Mouse (Mus musculus) hindbrain, embryonic 15.5 days (tissue): Measurements from ENCODE around the gene Fasn. TPM values are rescaled to one million over a fixed set of nuclear protein-coding genes. Genes with fewer than 3 reads are reported as not detected.
"Not testable (repeated sequence)": the region's sequence is repeated elsewhere in the genome, so short reads cannot be mapped to it uniquely, and the experiment has no call there.

Source experiments
- ATAC-seq: fragments of 200-750 bp; cut with Nextera tagmentation; 2 replicates; pipeline ENCODE4 v1.8.0; 2017; ENCODE audit warnings: low read depth, moderate number of reproducible peaks, moderate TSS enrichment; ENCODE audit not compliant: low FRiP score
- H3K27ac ChIP-seq: fragments of 300-500 bp; sonication (generic); replicated peaks from 2 replicates; pipeline ENCODE4 v1.5.1; 2015; ENCODE audit warnings: mild to moderate bottlenecking, inconsistent platforms
- H3K27me3 ChIP-seq: fragments of 300-500 bp; sonication (generic); 2 replicates; pipeline ENCODE4 v1.6.1; 2015; ENCODE audit warnings: control low read depth, inconsistent platforms
- H3K36me3 ChIP-seq: fragments of 300-500 bp; sonication (generic); 2 replicates; pipeline ENCODE4 v1.6.1; 2015; ENCODE audit warnings: control low read depth, inconsistent platforms
- H3K4me1 ChIP-seq: fragments of 300-500 bp; sonication (generic); replicated peaks from 2 replicates; pipeline ENCODE4 v1.6.1; 2015; ENCODE audit warnings: control low read depth, inconsistent platforms
- H3K4me2 ChIP-seq: fragments of 300-500 bp; sonication (generic); 2 replicates; pipeline ENCODE4 v1.6.1; 2015; ENCODE audit warnings: moderate library complexity, mild to moderate bottlenecking, inconsistent platforms
- H3K4me3 ChIP-seq: fragments of 300-500 bp; sonication (generic); 2 replicates; pipeline ENCODE4 v1.5.1; 2015; ENCODE audit warnings: mild to moderate bottlenecking, inconsistent platforms
- H3K9ac ChIP-seq: fragments of 300-500 bp; sonication (generic); 2 replicates; pipeline ENCODE4 v1.6.1; 2015; ENCODE audit warnings: inconsistent platforms
- H3K9me3 ChIP-seq: fragments of 300-500 bp; sonication (generic); 2 replicates; pipeline ENCODE4 v1.6.1; 2016; ENCODE audit warnings: control low read depth, inconsistent platforms
- WGBS: fragments of 180-500 bp; shearing (Covaris S2); methylation state at CpG from one replicate; pipeline ENCODE4 v1.1.7; 2015; 5-methylcytosine and 5-hydroxymethylcytosine counted together
- polyA plus RNA-seq: library from polyadenylated mRNA; unstranded; fragments of >200 nt; fragmentation: Nextera tagmentation; extraction: Ambion mirVana; gene quantifications from 2 replicates; pipeline ENCODE4 v1.2.1, GENCODE M21; 2015

Fasn gene
- 90.0 and 94.7 TPM in 2 replicates for polyA plus RNA-seq

DNA sequence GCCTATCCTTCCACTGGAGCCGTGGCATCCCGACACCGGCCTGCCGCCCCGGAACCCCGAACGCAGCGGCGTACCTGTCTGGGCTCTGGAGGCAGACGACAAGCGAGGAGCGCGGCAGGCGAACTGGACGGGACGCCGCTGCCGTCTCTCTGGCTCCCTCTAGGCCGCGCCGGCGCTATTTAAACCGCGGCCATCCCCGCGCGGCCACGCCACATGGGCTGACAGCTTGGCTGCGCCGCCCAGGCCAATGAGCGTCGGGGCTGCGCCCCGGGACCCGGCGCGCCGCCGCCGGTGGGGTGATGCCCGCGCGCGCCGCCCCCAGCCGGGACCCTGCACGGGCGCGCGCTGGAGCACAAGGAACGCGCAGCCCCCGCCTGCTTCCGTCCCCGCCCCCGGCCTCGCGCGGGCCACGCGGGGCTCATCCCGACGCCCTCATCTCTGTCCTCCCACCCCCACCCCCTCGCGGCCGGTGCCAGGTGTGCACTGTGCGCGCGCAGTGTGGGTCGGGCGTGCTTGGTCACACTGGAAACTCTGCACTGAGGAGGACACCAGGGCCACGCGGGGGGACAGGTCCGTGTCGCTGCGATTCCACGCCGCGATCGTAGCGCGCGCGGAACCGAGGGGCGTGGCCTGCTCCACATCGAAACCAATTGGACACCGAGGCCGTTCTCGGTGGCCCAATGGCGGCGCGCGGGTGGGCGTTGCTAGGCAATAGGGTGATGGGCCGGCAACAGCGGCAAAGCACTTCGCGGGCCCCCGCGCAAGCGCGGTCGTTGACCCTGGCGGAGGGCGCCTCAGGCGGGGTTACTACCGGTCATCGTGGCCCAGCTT is at the start of gene Fasn:
Fasn (minus strand) TSS at position 592 of the 831 bp plus-strand sequence.
- Histone ChIP-seq H3K9me3 (no peaks in the 10 kb centered on the region), H3K27me3 (no peaks in the 10 kb centered on the region), H3K4me2 (peak within 1 kb of the TSS; percentile 85), H3K27ac (peak within 1 kb of the TSS; percentile 100), H3K4me1 (peaks cover 45% of the 10 kb centered on the region), H3K4me3 (peak within 1 kb of the TSS; percentile 64), H3K9ac (peak within 1 kb of the TSS; percentile 85), H3K36me3 (peaks cover 20% of the 10 kb centered on the region)
- WGBS, result under 1% methylated on average over 94 of the region's 109 CpGs
- ATAC-seq, result peak; percentile 94

DNA sequence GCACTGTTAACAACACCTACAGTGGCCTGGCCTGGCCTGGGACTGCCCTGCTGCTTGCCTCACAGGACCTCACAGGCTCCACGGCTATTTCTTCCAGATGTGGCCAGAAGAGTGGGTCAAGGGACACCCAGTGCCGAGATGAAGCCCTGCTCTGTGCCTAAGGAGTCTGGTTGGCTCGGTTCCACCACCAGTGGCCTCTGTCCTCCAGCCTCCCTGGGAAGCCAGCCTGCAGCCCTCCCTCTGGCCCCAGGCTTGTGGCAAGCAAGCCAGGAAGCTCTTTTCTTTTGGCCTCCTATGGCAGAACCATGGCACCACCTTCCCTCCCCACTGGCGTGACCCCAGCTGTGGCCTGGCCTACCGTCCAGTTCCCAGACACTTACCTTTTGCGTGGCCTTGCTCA is 48.9 kb upstream of the Fasn start:
- WGBS, result 88% methylated on average over 6 of the region's 6 CpGs
- H3K4me3 ChIP-seq, result no peak overlapping the region
- H3K36me3 ChIP-seq, result 0 out of 2 replicates have a peak, but pooled peaks cover 3% of the 10 kb centered on the region
- H3K4me2 ChIP-seq, result no peak overlapping the region
- H3K27me3 ChIP-seq, result no peaks in the 10 kb centered on the region
- no peak for ATAC-seq
- H3K27ac ChIP-seq, result no peak overlapping the region
- no peaks in the 10 kb centered on the region for H3K4me1 ChIP-seq
- no peak overlapping the region for H3K9ac ChIP-seq
- H3K9me3 ChIP-seq, result no peaks in the 10 kb centered on the region

DNA sequence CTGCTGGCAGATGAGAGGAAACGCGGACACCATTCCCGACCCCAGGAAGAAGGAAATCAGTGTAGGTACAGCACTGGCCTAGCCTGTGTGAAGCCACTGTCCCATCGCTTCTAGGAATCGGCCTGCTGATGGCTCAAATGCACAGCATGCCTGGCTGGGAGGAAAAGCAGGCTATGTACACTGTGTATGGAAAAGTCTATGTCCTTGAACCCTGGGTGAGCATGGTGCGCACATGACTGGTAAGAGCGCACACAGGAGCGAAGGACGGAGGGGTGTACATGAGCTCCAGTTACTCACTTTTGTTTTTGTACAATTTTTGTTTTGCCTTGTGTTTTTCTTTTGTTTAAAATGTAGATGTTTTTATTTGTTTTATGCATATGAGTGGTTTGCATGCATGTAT is 47.2 kb upstream of the Fasn start:
- Histone ChIP-seq H3K27ac (no peak overlapping the region), H3K27me3 (no peaks in the 10 kb centered on the region), H3K4me2 (no peak overlapping the region), H3K4me3 (no peak overlapping the region), H3K9me3 (no peaks in the 10 kb centered on the region), H3K9ac (no peak overlapping the region), H3K4me1 (no peaks in the 10 kb centered on the region), H3K36me3 (0 out of 2 replicates have a peak, but pooled peaks cover under 1% of the 10 kb centered on the region)
- ATAC-seq, result no peak
- 95% methylated on average over 9 of the region's 9 CpGs for WGBS

DNA sequence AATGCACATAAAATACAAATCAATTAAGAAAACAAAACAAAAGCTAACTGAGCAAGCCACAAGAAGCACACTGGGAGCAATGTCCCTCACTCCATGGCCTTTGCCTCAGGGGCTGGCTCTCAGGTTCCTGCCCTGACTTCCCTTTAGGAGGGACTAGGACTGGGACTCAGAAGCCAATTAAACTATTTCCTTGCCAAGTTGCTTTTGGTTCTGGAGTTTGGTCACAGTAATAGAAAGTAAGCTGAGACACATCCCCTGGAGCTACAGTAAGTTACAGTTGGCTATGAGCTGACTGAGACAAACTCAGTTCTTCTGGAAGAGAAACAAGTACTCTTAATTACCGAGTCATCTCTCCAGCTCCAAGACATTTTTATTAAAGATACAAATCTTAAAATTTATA is 41.5 kb upstream of the Fasn start:
- no peak for ATAC-seq
- no peaks in the 10 kb centered on the region for H3K9me3 ChIP-seq

DNA sequence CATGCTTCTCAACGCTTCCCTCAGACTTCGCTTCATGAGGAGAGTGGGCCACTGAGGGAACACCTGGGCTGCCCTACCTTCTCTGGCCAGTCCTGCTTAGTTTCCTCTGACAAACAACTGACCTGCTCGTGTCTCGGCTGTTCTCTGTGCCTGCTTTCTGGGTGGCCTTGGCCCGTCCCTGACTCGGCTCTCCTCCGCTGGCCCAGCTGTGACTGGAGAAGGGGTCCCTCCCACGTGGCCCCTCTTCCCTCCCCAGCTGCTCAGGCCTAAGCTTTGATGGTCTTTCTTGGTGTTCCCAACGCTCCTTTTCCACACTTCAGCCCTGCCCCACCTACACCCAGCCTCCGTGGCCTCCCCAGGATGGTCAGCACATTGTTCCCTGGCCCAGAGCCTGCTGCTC is 38.5 kb upstream of the Fasn start:
- Histone ChIP-seq H3K4me2 (no peak overlapping the region), H3K36me3 (peaks cover 27% of the 10 kb centered on the region; the same call in 1 of the 2 replicates), H3K4me1 (no peaks in the 10 kb centered on the region), H3K27me3 (no peaks in the 10 kb centered on the region), H3K9me3 (no peaks in the 10 kb centered on the region), H3K27ac (no peak overlapping the region), H3K9ac (no peak overlapping the region), H3K4me3 (no peak overlapping the region)
- no peak for ATAC-seq
- 87% methylated on average over 10 of the region's 10 CpGs for WGBS

More for the DNA sequence above, 41.5 kb upstream of the Fasn start:
- Histone ChIP-seq H3K27me3 (no peaks in the 10 kb centered on the region), H3K4me3 (no peak overlapping the region), H3K27ac (no peak overlapping the region), H3K4me2 (no peak overlapping the region), H3K36me3 (0 out of 2 replicates have a peak, but pooled peaks cover 4% of the 10 kb centered on the region), H3K4me1 (no peaks in the 10 kb centered on the region), H3K9ac (no peak overlapping the region)
- 95% methylated on average over 1 of the region's 1 CpGs for WGBS

DNA sequence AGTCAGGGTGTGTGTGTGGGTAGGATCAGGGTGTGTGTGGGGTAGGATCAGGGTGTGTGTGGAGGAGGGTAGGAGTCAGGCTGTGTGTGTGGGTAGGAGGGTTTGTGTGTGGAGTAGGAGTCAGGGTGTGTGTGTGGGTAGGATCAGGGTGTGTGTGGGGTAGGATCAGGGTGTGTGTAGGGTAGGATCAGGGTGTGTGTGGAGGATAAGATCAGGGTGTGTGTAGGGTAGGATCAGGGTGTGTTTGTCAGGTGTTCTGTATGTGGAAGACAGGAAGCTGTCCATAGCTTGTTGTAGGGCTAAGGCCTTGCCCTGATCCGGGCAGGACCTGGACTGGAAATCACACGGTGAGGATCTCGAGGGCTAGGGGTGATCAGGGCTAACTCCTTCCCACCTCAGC is 31.6 kb upstream of the Fasn start:
- not testable (repeated sequence) for H3K4me2 ChIP-seq, H3K9ac ChIP-seq, H3K9me3 ChIP-seq, H3K27me3 ChIP-seq, H3K4me3 ChIP-seq, H3K27ac ChIP-seq, ATAC-seq, H3K4me1 ChIP-seq
- H3K36me3 ChIP-seq, result peaks cover 25% of the 10 kb centered on the region; the same call in 1 of the 2 replicates
- 98% methylated on average over 3 of the region's 3 CpGs for WGBS

DNA sequence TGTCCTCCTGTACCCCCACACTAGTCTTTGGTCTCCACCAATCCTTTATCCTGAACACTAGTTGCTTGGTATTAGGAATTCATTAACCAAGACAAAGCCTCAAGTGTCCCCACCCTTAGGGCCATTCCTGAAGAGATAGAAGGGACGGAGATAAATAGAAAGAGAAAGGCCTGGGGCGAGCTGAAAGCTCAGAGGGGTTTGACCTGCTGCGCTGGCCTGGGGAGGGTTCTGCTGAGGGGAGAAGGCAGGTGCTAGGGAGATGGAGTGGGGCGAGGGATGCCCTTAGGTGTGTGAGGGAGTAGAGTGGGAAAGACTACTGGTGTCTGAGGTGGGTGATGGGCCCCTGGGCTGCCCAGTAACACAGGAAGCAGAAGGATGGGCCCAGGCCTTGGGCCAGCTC is 29.4 kb upstream of the Fasn start:
- H3K36me3 ChIP-seq, result 0 out of 2 replicates have a peak, but pooled peaks cover 11% of the 10 kb centered on the region

DNA sequence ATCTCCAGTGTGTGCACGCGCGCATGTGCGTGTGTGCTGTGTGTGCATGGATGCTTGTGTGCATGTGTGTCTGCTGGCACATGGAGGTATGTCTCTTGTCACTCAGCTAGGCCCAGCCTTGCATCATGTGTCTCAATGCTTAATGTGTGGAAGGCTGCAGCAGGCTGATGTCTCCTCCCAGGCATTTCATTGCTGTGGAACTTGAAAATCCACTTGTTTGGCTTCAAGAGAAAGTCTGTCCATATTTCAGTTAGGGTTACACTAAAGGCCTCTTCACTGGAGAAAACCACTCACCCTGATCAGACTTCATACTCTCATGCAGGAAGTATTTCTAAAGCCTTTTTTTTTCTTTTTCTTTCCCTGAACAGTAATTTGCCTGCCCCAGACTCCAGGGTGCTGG is 28.8 kb upstream of the Fasn start:
- Histone ChIP-seq H3K9ac (no peak overlapping the region), H3K36me3 (0 out of 2 replicates have a peak, but pooled peaks cover 5% of the 10 kb centered on the region), H3K4me3 (no peak overlapping the region), H3K4me1 (no peaks in the 10 kb centered on the region), H3K27me3 (no peaks in the 10 kb centered on the region), H3K27ac (no peak overlapping the region), H3K4me2 (no peak overlapping the region), H3K9me3 (no peaks in the 10 kb centered on the region)
- ATAC-seq, result no peak
- 99% methylated on average over 4 of the region's 4 CpGs for WGBS

More for the DNA sequence above, 29.4 kb upstream of the Fasn start:
- H3K4me1 ChIP-seq, result no peaks in the 10 kb centered on the region
- H3K9ac ChIP-seq, result no peak overlapping the region
- no peak overlapping the region for H3K4me3 ChIP-seq
- ATAC-seq, result no peak
- H3K27ac ChIP-seq, result no peak overlapping the region
- 69% methylated on average over 4 of the region's 4 CpGs for WGBS
- H3K27me3 ChIP-seq, result no peaks in the 10 kb centered on the region
- no peak overlapping the region for H3K4me2 ChIP-seq
- no peaks in the 10 kb centered on the region for H3K9me3 ChIP-seq

DNA sequence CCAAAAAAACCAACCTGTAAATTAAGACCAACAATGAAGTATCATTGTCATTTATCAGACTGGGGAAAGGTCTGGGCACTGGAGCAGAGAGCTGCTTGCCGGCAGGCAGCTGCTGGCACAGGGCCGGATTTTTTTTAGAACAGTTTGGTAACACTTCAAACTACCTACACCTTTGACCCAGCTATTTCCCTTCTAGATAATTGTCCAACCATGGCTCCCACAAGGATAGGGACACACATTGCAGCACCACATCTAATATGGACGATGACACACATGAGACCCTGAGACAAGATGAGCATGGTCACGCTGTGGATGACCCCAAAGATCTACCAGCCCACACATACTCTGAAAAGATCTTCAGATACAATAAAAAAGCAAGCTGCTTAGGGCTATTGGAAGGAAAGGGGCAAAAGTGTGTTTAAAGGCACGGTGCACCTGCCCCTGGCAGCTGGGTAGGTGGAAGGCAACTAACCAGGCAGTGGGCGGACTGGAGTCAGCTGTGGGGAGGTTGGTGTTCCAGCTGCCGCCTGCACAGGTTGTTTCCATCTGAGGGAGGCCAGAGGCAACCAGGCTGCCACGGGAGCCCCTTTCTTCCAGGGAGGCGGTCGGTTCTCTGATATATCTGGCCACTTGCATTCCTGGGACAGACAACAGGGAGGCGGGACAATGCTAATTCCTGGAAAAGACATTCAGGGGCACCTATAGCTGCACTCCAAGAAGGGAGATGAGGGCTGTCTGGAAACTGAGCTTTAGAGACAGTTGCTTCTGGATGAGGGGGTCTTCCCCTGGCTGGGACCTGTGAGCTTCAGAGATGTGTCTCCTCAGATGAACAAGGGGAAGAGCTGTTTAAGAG is 28.0 kb upstream of the Fasn start:
- Histone ChIP-seq H3K27ac (no peak overlapping the region), H3K27me3 (no peaks in the 10 kb centered on the region), H3K9ac (no peak overlapping the region), H3K4me1 (no peaks in the 10 kb centered on the region), H3K4me2 (no peak overlapping the region), H3K4me3 (no peak overlapping the region), H3K36me3 (0 out of 2 replicates have a peak, but pooled peaks cover 3% of the 10 kb centered on the region), H3K9me3 (no peaks in the 10 kb centered on the region)
- 70% methylated on average over 11 of the region's 11 CpGs for whole genome bisulfite sequencing
- no peak for ATAC-seq

DNA sequence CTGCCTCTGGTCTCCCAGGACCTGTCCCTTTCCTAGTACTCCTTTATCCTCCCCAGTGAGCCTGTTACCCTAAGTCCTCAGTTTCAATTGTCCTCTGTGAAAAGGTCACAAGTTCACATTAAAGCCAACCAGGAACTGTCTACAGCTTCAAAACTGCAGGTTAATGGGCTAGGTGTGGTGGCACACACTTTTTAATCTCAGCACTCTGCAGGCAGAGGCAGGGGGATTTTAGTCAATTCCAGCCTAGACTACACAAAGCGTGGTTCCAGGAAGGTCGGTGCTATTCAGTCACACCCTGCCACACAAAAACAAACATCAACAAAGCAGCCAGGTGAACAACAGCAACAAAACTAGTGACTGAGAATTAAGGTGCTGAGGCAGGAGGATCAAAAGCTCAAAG is 27.2 kb upstream of the Fasn start:
- H3K4me1 ChIP-seq, result no peaks in the 10 kb centered on the region

DNA sequence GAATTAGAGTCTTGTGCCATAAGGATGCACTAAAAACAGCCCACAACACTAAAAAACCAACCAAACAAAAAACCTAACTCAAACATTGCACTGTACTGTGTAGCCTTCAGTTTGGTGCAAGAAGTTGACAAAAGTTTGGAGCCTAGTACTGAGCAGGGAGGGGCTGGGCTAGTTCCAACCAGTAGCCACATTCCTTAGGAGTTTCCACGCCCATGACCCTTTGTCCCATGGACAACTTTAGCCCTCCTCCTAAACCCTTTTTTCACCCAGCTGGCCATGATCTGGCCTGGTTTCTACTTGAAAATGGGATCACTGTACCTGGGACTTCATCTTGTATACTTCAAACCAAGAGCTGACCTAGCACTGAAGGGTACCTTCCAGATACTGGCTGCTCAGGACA is 26.8 kb upstream of the Fasn start:
- Histone ChIP-seq H3K9ac (no peak overlapping the region), H3K27ac (no peak overlapping the region), H3K36me3 (no peaks in the 10 kb centered on the region), H3K4me1 (no peaks in the 10 kb centered on the region), H3K9me3 (no peaks in the 10 kb centered on the region), H3K4me2 (no peak overlapping the region), H3K27me3 (no peaks in the 10 kb centered on the region), H3K4me3 (no peak overlapping the region)
- no peak for ATAC-seq
- 75% methylated on average over 1 of the region's 1 CpGs for WGBS

More for the DNA sequence above, 27.2 kb upstream of the Fasn start:
- H3K4me3 ChIP-seq, result no peak overlapping the region
- 0 out of 2 replicates have a peak, but pooled peaks cover 3% of the 10 kb centered on the region for H3K36me3 ChIP-seq
- no peaks in the 10 kb centered on the region for H3K27me3 ChIP-seq
- no peak overlapping the region for H3K9ac ChIP-seq
- WGBS, result 83% methylated on average over 2 of the region's 2 CpGs
- no peak overlapping the region for H3K27ac ChIP-seq
- no peak overlapping the region for H3K4me2 ChIP-seq
- no peaks in the 10 kb centered on the region for H3K9me3 ChIP-seq
- ATAC-seq, result no peak
